Mouse (Mus musculus): ENCODE results near the gene Atr.

Atr gene

GRCm38 (mm10) chr9:95857414-95858026 lies at the start of gene Atr:
Atr (plus strand) TSS chr9:95857597.
- DNase-seq = peak; percentile 95 to 97

- DNase-seq = no peak
These were observed 47.8 kb upstream of the Atr start for GRCm38 (mm10) chr9:95809596-95809995.

GRCm38 (mm10) chr9:95811817-95812216 lies 45.6 kb upstream of the Atr start:
- no peak for DNase-seq

GRCm38 (mm10) chr9:95813721-95814531 lies 43.5 kb upstream of the Atr start:
- DNase-seq = no peak

- DNase-seq = peak in 1 of 2 experiments; percentile 39
These were observed 42.3 kb upstream of the Atr start for GRCm38 (mm10) chr9:95815015-95815673.

- DNase-seq = no peak
These were observed 41.7 kb upstream of the Atr start for GRCm38 (mm10) chr9:95815706-95816105.

- no peak for DNase-seq
These were observed 34.9 kb upstream of the Atr start for GRCm38 (mm10) chr9:95822531-95822930.

- DNase-seq = no peak
These were observed 29.8 kb upstream of the Atr start for GRCm38 (mm10) chr9:95827565-95827964.

GRCm38 (mm10) chr9:95832758-95833157 lies 24.6 kb upstream of the Atr start:
- DNase-seq = no peak

GRCm38 (mm10) chr9:95834799-95835198 lies 22.6 kb upstream of the Atr start:
- DNase-seq = no peak

GRCm38 (mm10) chr9:95835741-95836140 lies 21.7 kb upstream of the Atr start:
- no peak for DNase-seq

GRCm38 (mm10) chr9:95839424-95839823 lies 18.0 kb upstream of the Atr start:
- no peak for DNase-seq

GRCm38 (mm10) chr9:95844825-95845460 lies 12.5 kb upstream of the Atr start, which contains the start of gene Pls1:
Pls1 (minus strand) TSS chr9:95845311.
- DNase-seq = peak; percentile 89 to 90

- DNase-seq = peak; percentile 65 to 68
These were observed 11.7 kb upstream of the Atr start for GRCm38 (mm10) chr9:95845711-95846110.

GRCm38 (mm10) chr9:95851671-95852070 lies 5.7 kb upstream of the Atr start:
- no peak for DNase-seq

GRCm38 (mm10) chr9:95852896-95853295 lies 4.5 kb upstream of the Atr start:
- DNase-seq = peak; percentile 48 to 57

GRCm38 (mm10) chr9:95854891-95855290 lies 2.5 kb upstream of the Atr start:
- no peak for DNase-seq

- no peak for DNase-seq
These were observed 1.4 kb upstream of the Atr start for GRCm38 (mm10) chr9:95856004-95856403.

- peak; percentile 10 to 24 for DNase-seq
These were observed 702 bp downstream of the Atr start for GRCm38 (mm10) chr9:95858027-95858570.

GRCm38 (mm10) chr9:95878246-95878645 lies 20.8 kb downstream of the Atr start:
- no peak for DNase-seq

GRCm38 (mm10) chr9:95882751-95883150 lies 25.4 kb downstream of the Atr start:
- no peak for DNase-seq

GRCm38 (mm10) chr9:95897392-95897791 lies 40.0 kb downstream of the Atr start:
- no peak for DNase-seq

- no peak for DNase-seq
These were observed 75.5 kb downstream of the Atr start for GRCm38 (mm10) chr9:95932855-95933254.
